Mouse (Mus musculus) small intestine, adult 2 months (tissue): Measurements from ENCODE around the gene Resf1.

Source experiments
- CTCF ChIP-seq: fragments of 200-500 bp; IDR thresholded peaks from 2 replicates; pipeline ENCODE4 v1.5.1; 2012; ENCODE audit warnings: low read depth, mild to moderate bottlenecking, control low read depth, inconsistent platforms, low read length, moderate library complexity, mixed read lengths; ENCODE audit not compliant: insufficient replicate concordance, insufficient read length; ENCODE audit errors: extremely low read depth
- POLR2A ChIP-seq: fragments of 200-500 bp; IDR thresholded peaks from 2 replicates; pipeline ENCODE4 v1.6.1; 2012; ENCODE audit warnings: low read depth, mild to moderate bottlenecking, control low read depth, inconsistent platforms, low read length, moderate library complexity

DNA sequence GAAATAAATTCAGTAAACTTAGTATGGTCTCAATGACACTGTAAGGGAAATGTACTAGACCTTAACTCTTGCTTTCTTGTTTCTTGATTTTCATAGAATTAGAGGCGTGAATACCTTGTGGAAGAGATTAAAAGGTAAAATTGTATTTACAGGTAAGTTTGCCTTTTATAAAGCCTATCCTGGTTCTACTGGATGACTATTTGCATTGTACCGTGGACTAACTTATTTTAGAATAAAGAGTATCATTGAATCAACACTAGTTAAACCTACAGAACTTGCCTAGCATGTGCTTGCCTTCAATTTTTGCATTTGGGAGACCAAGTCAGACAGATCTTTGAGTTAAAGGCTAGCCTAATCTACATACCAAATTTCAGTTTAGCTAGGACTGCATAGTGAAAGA is 1.0 kb downstream of the Resf1 start:
- TF ChIP-seq POLR2A (no peak), CTCF (no peak)
